Mouse (Mus musculus): ENCODE results near the gene Slc25a41.

Slc25a41 gene

DNA sequence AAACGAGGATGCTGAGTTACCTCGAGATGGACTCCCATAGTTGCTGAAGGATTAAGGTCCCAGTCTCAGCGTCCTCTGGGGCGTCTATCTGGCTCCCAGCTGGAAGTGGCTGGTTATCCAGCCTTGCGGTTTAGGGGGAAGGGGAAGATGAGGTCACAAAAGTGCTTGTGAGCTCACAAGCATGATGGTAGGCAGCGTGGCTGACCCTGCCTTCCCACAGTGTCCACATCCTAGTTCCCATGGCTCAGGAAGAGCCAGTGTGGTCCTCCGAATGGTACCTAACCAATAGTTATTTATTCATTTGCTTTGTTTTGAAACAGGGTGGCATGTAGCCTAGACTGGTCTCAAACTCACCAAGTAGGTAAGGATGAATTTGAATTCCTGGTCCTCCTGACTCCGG lies at the start of gene Slc25a41:
TSS of gene Slc25a41 (minus strand) at position 101 of the 400 bp plus-strand sequence.
- no peak for DNase-seq (ENCODE audit: low spot score in 2 of 2)

DNA sequence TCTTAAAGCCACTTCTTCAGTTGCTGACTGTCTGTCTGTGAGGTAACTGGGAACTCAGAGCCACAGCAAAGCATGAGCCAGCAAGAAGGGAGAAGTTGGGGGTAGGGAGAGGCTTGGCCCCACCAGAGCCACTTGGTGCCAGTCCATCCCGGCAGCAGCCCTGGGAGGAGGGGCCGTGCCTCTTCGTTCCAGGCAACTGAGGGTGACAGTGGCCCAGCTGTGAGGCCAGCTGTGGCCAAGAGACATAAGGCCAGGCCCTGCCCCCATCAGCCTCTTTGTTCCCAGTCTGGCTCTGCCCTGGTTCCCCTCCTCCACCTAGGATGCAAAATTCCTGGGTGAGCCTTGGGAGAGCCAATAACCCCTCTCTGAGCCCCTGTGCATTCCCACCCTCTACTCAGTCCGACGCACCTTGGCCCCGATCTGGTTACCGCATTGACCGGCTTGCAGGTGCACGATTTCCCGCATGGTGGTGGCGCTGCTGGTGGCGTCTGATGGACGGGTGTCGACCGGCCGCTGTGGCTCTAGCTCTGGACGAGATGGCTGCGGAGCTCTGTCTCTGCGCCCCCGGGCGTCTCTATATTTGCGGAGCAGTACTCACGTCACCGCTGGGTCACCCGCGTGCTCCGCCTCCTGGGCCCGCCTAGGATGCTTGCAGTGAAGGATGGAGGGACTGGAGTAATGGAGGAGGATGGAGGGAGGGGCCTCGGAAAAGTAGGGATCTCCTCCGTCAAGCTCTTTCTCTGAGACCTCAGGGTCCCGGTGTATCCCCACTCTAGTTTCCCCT lies 45.8 kb upstream of the Slc25a41 start, which contains the start of gene Tubb4a:
TSS of gene Tubb4a (minus strand) at position 734 of the 784 bp plus-strand sequence.
- DNase-seq (ENCODE audit: low spot score in 2 of 2), result no peak

DNA sequence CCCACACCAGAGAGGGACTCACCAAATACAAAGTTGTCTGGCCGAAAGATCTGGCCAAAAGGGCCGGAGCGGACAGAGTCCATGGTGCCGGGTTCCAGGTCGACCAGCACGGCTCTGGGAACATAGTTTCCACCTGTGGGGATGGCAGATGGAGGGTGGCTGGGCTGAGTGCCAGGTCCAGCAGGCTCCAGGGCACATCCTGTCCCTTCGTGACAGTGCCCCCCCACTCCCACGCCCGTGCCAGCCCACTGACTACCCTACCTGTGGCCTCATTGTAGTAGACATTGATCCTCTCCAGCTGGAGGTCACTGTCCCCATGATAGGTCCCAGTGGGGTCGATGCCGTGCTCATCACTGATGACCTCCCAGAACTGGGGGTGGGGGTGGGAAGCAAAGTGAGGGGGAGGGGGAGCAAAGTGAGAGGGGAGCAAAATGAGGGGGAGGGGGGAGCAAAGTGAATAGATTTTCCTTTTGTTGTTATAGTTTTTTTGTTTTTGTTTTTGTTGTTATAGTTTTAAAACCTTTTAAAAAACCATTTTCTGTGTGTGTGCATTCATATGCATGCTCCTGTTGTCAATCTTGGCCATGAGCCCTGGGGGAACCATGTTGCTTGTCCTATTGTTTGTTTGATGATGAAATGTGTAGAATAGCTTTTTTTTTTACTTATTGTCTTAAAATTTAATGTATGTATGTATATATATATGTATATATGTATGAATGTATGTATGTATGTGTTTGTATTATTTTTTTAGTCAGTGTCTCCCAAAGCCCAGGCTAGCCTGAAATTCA lies 44.7 kb upstream of the Slc25a41 start:
- no peak for DNase-seq (ENCODE audit: low spot score in 2 of 2)

GRCm38 (mm10) chr17:57082481-57082880 lies 41.0 kb upstream of the Slc25a41 start:
- no peak for DNase-seq (ENCODE audit: low spot score in 2 of 2)

GRCm38 (mm10) chr17:57081234-57081842 lies 39.9 kb upstream of the Slc25a41 start:
- no peak for DNase-seq (ENCODE audit: low spot score in 2 of 2)

DNA sequence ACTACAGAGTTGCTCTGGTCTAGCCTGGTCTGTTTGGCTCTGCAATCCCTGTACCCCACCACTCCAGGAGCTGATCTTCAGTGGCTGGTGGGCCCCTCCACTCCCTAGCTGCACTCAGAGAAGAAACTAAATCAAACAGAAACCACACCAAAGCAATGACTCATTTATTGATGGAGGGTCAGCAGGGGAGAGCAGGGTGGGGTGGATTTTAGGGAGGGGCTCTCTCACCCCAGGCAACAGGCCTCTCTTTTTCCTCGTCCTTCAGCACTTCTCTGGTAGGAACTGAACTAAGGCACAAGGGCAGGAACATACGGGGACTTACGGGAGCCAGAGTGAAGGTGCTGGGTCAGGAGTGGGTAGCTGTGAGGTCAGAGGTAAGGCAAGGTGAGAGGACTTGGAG lies 38.5 kb upstream of the Slc25a41 start:
- DNase-seq (ENCODE audit: low spot score in 2 of 2), result no peak

DNA sequence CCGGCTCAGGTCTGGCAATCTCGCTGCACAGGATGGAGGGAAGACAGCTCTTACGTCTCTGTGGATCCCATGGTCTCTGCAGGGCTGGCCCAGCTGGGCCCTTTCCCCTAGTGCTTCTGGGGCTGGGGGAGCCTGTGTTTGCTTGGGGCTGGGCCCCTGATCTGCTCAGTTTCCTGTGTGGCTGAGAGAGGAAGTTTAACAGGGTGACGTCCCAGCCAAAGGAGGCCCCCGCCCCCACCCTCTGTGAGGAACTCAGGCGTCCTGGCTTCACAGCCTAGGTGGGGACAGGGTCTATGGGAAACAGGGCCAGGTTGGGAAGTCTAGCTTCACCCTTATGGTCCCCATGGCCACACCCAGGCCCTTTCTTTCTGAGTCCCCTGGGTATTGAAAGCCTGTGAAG lies 36.9 kb upstream of the Slc25a41 start, which contains the start of gene Dennd1c:
TSS of gene Dennd1c (minus strand) at position 179 of the 400 bp plus-strand sequence.
- peak; percentile 40 to 66 for DNase-seq (ENCODE audit: low spot score in 2 of 2)

GRCm38 (mm10) chr17:57076916-57077315 lies 35.5 kb upstream of the Slc25a41 start:
- no peak for DNase-seq (ENCODE audit: low spot score in 2 of 2)

DNA sequence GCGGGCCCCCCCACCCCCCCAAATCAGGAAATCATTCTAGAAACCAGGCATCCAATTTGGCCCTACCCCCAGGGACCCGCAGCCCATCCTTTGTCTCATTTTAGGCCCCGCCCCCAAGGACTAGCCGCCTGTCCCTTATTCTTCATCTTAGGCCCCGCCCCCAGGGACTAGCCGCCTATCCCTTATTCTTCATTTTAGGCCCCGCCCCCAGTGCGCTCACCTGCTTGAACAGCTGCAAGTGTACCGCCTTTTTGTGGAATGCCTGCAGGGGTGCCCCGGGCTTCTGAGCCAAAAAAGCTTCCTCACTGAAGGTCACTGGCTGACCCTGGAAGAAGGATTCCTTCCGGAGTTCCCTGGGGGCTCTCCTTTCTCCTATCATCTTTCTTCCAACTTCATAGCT lies 29.2 kb upstream of the Slc25a41 start:
- peak in 1 of 2 experiments; percentile 29 for DNase-seq (ENCODE audit: low spot score in 2 of 2)

- no peak for DNase-seq (ENCODE audit: low spot score in 2 of 2)
These were observed 28.8 kb upstream of the Slc25a41 start for GRCm38 (mm10) chr17:57070272-57070671.

DNA sequence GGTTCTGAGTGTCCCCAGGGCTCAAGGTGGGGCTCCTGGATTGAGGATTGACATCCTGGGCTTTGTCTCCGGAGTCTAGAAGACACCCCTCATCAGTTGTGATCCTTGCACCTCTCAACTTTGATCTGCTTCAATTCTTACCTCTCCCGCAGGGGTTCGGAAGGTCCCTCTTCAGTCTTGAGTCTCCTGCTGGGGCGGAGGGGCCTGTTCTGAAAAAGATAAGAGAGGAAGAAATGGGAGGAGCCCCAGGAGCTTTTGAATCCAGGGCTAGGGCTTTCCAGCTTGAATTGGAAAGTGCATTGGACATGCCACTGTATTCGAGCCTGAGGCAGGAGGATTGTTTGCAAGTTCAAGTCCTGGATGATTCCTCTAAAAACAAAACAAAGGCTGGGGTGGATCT lies 25.5 kb upstream of the Slc25a41 start:
- DNase-seq (ENCODE audit: low spot score in 2 of 2), result no peak

GRCm38 (mm10) chr17:57063031-57063430 lies 21.6 kb upstream of the Slc25a41 start:
- no peak for DNase-seq (ENCODE audit: low spot score in 2 of 2)

GRCm38 (mm10) chr17:57062548-57062947 lies 21.1 kb upstream of the Slc25a41 start:
- DNase-seq (ENCODE audit: low spot score in 2 of 2), result no peak

DNA sequence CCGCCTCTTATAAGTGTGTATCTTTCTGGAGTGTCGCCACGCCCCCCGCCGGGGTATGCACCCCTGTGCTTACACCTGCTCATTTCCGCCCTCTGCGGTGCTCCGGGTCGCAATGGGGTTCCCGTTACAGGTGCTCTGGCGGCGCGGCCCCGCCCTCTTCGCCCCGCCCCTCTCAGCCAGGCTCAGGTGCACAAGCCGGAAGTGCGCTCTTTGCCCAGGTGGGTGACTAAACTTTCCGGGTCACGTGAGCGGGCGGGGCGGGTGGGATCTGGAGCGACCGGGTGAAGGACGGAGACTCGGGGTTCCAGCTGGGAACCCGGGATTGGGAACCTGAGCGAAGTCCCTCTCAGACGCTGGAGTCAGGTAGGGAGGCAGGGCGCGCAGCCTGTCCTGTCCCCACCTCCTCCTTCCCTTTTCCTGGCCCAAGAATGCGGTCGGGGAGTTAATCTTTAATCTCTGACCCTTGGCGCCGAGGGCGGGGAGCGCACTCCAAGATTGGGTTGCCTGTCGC lies 20.6 kb upstream of the Slc25a41 start:
- DNase-seq (ENCODE audit: low spot score in 2 of 2), result peak in 1 of 2 experiments; percentile 39

DNA sequence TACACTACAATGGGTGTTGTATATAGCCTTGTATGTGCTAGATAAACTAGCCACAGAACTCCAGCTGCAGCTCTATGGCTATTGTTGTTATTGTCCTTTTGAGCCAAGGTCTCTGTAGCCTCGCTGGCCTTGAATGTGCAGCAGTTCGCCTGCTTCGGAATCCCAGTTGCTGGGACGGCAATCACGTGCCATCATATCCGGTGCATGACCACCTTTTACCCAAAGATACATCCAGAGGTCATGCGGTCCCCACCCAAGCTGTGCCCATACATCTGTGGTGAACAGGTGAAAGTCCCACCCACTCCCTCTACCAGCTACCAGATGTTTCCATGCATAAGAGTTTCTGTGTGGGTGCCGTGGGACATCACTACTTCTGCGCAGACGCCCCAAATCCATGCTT lies 19.6 kb upstream of the Slc25a41 start:
- no peak for DNase-seq (ENCODE audit: low spot score in 2 of 2)

DNA sequence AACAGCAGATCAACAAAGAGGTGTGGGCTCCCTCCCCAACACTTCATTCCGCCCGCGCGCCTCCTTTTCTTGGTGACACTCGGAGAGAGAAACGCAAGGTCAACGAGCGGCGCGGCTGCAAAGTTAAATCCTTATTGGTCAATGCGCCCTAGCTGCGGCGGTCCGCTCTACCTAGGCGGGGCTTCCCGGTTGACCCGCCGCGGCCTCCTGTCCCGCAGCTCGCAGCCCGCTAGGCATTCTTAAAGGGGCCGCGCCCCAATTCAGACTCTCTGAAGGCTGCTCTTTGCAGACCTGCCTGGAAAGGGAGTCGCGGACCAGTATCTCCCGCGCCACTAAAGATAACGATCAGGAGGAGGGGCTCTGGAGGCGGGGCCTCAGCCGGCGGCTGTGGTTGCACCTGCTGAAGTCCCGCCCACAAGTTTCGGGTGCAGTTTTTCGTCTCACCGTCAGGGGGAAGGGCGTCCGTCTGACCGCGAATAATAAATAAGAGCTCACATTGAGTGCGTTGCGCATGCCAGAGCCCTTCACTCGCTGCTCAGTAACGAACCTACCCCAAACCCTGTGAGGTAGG lies 18.9 kb upstream of the Slc25a41 start:
- DNase-seq (ENCODE audit: low spot score in 2 of 2), result peak; percentile 94

DNA sequence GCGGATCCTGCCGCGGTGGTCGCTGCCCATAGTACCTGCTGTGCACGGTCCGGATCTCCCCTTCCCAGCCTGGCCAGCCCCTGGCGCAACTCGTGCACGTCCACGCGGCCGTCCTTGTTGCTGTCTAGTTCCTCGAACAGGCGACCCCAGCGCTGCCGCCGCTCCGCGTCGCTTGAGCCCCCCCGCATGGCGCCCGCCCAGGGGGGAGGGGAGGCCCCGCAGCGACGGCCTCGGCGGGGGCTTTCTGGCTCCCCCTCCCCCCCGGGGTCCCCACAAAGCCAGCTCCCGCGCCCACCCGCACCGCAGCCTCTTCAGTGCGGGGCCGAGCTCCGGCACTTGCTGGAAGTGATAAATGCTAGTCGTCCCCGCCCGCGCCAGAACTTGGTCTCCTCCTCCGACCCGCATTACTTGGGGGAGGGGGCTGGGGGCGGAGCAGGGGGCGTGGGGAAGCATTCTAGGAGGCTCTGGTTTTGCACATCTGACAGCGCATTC lies 18.1 kb upstream of the Slc25a41 start, which contains the start of gene Slc25a23:
TSS of gene Slc25a23 (minus strand) at position 378 of the 492 bp plus-strand sequence.
- peak; percentile 31 to 68 for DNase-seq (ENCODE audit: low spot score in 2 of 2)

- DNase-seq (ENCODE audit: low spot score in 2 of 2), result no peak
These were observed 17.5 kb upstream of the Slc25a41 start, which contains the start of gene Crb3 for GRCm38 (mm10) chr17:57058891-57059485. Gene Crb3 (plus strand): TSS chr17:57059105.

DNA sequence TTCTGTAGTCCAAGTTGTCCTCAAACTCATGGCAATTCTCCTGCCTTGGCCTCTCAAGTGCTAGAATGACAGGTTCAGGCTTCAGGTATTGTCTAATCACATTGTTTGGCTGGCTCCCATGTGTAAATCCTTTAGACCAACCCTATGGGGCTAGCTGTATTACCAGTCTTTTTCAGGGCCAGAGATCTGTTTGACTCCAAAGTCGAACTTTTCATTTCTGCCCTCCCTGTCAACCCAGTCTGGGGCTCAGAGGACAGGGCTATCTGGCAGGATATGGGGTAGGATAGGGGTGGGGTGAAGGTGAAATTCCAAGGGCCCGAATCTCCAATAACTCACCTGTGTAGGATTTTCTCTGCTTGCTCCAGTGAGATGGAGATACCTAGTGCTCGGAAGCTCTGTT lies 14.8 kb upstream of the Slc25a41 start:
- no peak for DNase-seq (ENCODE audit: low spot score in 2 of 2)

DNA sequence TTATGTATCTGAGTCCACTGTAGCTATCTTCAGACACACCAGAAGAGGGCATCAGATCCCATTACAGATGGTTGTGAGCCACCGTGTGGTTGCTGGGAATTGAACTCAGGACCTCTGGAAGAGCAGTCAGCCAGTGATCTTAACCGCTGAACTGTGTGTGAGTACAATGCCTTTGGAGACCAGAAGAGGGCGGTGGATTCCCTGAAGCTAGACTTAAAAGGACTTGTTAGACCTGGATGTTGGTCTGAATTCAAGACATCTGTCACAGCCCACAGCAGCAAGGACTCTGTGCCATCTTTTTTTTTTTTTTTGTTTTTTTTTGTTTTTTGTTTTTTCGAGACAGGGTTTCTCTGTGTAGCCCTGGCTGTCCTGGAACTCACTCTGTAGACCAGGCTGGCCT lies 10.2 kb upstream of the Slc25a41 start:
- peak in 1 of 2 experiments; percentile 41 for DNase-seq (ENCODE audit: low spot score in 2 of 2)

DNA sequence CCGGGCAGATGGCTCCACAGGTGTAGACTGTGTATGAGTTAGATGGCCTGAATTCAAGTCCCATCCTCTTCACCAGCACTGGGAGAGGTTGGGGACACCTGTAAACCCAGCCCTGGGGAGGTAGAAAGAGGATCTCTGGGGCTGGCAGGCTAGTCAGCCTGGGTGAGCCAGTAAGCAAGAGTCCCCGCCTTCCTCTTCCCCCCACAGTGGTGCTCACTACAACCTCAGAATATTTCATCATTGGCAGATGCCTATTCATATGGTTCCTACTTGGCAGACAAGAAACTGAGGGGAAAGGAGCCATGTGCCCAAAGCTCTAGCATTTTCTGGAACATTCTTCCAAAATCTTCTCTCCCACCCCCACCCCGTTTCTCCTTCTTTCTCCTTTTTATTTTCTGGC lies 7.4 kb upstream of the Slc25a41 start:
- DNase-seq (ENCODE audit: low spot score in 2 of 2), result no peak
